Mouse (Mus musculus) testis, adult 2 months (tissue): ENCODE data around the gene Foxp1.

Experiments used
- CTCF ChIP-seq: fragments of 200-500 bp; IDR thresholded peaks from 2 replicates; pipeline ENCODE4 v1.5.1; 2012; ENCODE audit warnings: low read depth, mild to moderate bottlenecking, inconsistent platforms, low read length, moderate library complexity; ENCODE audit not compliant: control insufficient read depth, insufficient read depth, insufficient replicate concordance
- POLR2A ChIP-seq: fragments of 200-500 bp; IDR thresholded peaks from 2 replicates; pipeline ENCODE4 v1.6.1; 2012; ENCODE audit warnings: low read depth, mild to moderate bottlenecking, inconsistent platforms, low read length, moderate library complexity; ENCODE audit not compliant: control insufficient read depth

DNA sequence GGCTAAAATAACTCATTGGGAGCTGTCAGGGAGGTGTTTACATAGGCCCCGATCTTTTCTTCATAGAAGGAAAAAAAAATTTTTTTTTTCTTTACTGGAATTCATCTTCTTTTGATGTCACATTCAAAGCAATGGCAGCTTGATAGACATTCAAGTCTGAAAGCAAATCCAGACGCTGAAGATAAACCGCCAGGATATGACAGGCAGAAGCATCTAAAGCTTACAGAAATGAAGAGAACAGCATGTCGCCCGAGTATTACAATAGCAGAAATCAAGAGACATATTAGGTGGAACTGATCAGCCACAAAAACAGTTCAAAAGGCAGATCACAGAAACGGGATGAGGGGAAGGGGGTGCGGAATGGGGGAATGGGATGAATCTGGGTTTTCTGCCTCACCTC, 425.3 kb downstream of the Foxp1 start:
- no peak for TF ChIP-seq POLR2A
- TF ChIP-seq CTCF: no peak
